ENCODE assay signal across 26 mouse cellular contexts in the genomic region with DNA sequence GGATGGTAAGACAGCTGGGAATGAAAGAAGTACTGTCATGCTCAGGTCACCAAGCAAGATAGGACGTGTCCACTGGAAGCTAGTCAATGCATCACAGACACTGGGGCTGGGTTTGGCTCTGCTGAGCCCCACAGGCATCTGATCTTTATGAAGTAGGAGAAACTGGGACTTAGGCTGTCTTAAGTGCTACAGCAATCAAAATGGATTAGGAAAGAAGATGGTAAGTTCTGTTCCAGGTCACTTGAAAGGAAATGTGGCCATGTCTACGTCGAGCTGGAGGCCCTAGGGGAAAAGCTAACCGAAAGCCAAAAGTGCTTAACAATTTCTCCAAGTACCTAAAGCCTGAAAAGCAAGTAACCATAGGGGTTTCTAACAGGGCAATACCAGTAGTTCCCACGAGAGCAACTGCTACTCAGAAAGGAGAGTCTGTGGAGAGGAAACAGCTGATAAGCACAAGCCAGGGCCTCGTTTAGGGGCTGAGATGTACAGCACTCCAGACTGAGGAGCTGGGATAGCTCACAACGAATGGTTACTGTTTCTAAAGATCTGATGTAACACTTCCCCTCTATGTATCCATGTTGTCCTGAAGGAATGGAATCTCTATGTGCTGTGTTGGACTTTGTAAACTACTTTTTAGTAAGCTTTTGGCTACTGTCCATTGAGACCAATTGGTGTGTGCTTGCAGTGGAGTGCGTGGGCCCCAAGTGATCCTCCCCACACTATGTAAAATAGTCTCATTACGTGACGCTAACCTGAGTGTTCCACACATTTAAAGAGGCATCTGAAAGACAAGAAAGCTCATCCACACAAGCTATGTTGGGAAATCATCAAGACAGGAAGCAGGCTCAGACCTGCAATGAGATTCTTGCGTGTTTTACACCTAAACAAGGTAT. TPM values are rescaled to one million over a fixed set of nuclear protein-coding genes. Genes with fewer than 3 reads are reported as not detected.
DNase-seq lines count a peak whose midpoint lies in the region; ATAC-seq and TF ChIP-seq lines count a peak whose summit lies in the region.
"Had no signal": no experiment of that assay in that cellular context is flagged by ENCODE, and none has a peak within 500 bp of the region (broad histone marks: within the 10 kb centered on the region; RNA-seq: fewer than 3 reads in every experiment).

No protein-coding gene starts in this region.

- no peaks in the 10 kb centered on the region for H3K79me2 ChIP-seq in MEL (ENCODE audit: control insufficient read depth, insufficient read depth, low read length, poor library complexity)

- no peak overlapping the region for H3K4me3 ChIP-seq in MEL (ENCODE audit: control insufficient read depth in 1 of 2, insufficient read depth in 1 of 2, low read depth in 2 of 2, low read length in 2 of 2)
- no peak overlapping the region for H3K4me3 ChIP-seq in liver, embryonic 16.5 days (ENCODE audit: low read depth, low read length)
- no peak overlapping the region for H3K4me3 ChIP-seq in forebrain, embryonic 16.5 days (replicated peaks; ENCODE audit: low read length)
- H3K4me3 ChIP-seq: hindbrain, embryonic 13.5 days; limb, embryonic 15.5 days; neural tube, embryonic 12.5 days had no signal

- no peak for TF ChIP-seq POLR2A in MEL (IDR thresholded peaks at IDR 0.05; ENCODE audit: control insufficient read depth in 1 of 2, insufficient read depth in 1 of 2, low read depth in 1 of 2, low read length in 2 of 2, poor library complexity in 1 of 2)

- no peak for TF ChIP-seq RAD21 in MEL (IDR thresholded peaks at IDR 0.05; ENCODE audit: low read depth, low read length)

- H3K9ac ChIP-seq in MEL (ENCODE audit: control insufficient read depth, low read depth, low read length, poor library complexity, severe bottlenecking): no peak overlapping the region
- H3K9ac ChIP-seq in liver, embryonic 16.5 days (ENCODE audit: low read depth, low read length): no peak overlapping the region
- H3K9ac ChIP-seq in forebrain, embryonic 16.5 days (replicated peaks; ENCODE audit: low read depth, low read length): no peak overlapping the region
- H3K9ac ChIP-seq: hindbrain, embryonic 13.5 days; limb, embryonic 15.5 days; neural tube, embryonic 12.5 days had no signal

- H3K9me3 ChIP-seq in MEL (replicated peaks; ENCODE audit: insufficient read depth, low read length): no peaks in the 10 kb centered on the region
- H3K9me3 ChIP-seq in liver, embryonic 16.5 days (replicated peaks; ENCODE audit: control insufficient read depth, low read length): no peaks in the 10 kb centered on the region
- no peaks in the 10 kb centered on the region for H3K9me3 ChIP-seq in forebrain, embryonic 16.5 days (ENCODE audit: control insufficient read depth, low read length)
- H3K9me3 ChIP-seq: G1E; hindbrain, embryonic 13.5 days; limb, embryonic 15.5 days; neural tube, embryonic 12.5 days had no signal

- WGBS in liver, embryonic 16.5 days (ENCODE audit: insufficient replicate concordance): 65% methylated on average over 11 of the region's 11 CpGs
- 95% methylated on average over 11 of the region's 11 CpGs for WGBS in forebrain, embryonic 16.5 days

- H3K4me2 ChIP-seq in liver, embryonic 16.5 days (ENCODE audit: low read depth, low read length): no peak overlapping the region
- no peak overlapping the region for H3K4me2 ChIP-seq in forebrain, embryonic 16.5 days (ENCODE audit: low read length)
- H3K4me2 ChIP-seq: hindbrain, embryonic 13.5 days; limb, embryonic 15.5 days; neural tube, embryonic 12.5 days had no signal

- H3K36me3 ChIP-seq in MEL (ENCODE audit: control insufficient read depth in 1 of 2, insufficient read depth in 2 of 2, low read length in 2 of 2): peaks cover 5 to 19% of the 10 kb centered on the region in 2 experiments
- H3K36me3 ChIP-seq in liver, embryonic 16.5 days (ENCODE audit: control insufficient read depth, insufficient read depth): peaks cover 15% of the 10 kb centered on the region
- peaks cover 17% of the 10 kb centered on the region for H3K36me3 ChIP-seq in forebrain, embryonic 16.5 days (ENCODE audit: control insufficient read depth, insufficient read depth)

- TF ChIP-seq CTCF in MEL (IDR thresholded peaks at IDR 0.05 in 2 of 3, conservative IDR thresholded peaks at IDR 0.05 in 1 of 3; ENCODE audit: control insufficient read depth in 1 of 3, insufficient read depth in 1 of 3, low read depth in 2 of 3, low read length in 3 of 3, poor library complexity in 1 of 3, severe bottlenecking in 1 of 3): no peak

- no peak overlapping the region for H3K27ac ChIP-seq in MEL (ENCODE audit: control insufficient read depth, low read depth, low read length)
- H3K27ac ChIP-seq in liver, embryonic 16.5 days (ENCODE audit: low read length): no peak overlapping the region
- H3K27ac ChIP-seq in forebrain, embryonic 16.5 days (ENCODE audit: low read length): no peak overlapping the region
- H3K27ac ChIP-seq: hindbrain, embryonic 13.5 days; limb, embryonic 15.5 days; neural tube, embryonic 12.5 days had no signal

- H3K27me3 ChIP-seq in MEL (ENCODE audit: control insufficient read depth in 1 of 2, insufficient read depth in 2 of 2, low read length in 2 of 2): no peaks in the 10 kb centered on the region
- H3K27me3 ChIP-seq in liver, embryonic 16.5 days (ENCODE audit: control insufficient read depth, insufficient read depth, low read depth, low read length): no peaks in the 10 kb centered on the region
- H3K27me3 ChIP-seq in forebrain, embryonic 16.5 days (replicated peaks; ENCODE audit: control insufficient read depth, insufficient read depth, low read length): no peaks in the 10 kb centered on the region
- H3K27me3 ChIP-seq: CH12.LX; hindbrain, embryonic 13.5 days; limb, embryonic 15.5 days; neural tube, embryonic 12.5 days had no signal

- DNase-seq in MEL (ENCODE audit: low read depth, low spot score) (peak; percentile 64), liver (peak; percentile 34)
- DNase-seq in brain, adult 2 months (ENCODE audit: low read depth, low spot score): peak; percentile 17
- DNase-seq in layer of hippocampus, adult 9-11 months: no peak
- DNase-seq in ovary, postnatal 10 days (ENCODE audit: low spot score): no peak
- DNase-seq: adrenal gland, postnatal 14 days; B cell, adult 2 months; cerebellum, adult 11-12 months; cerebellum, postnatal 14 days; heart, adult 18-20 months; heart, postnatal 36 days; kidney, adult 11 months; left cerebral cortex, postnatal 4 days; midbrain, embryonic 14.5 days; right cerebral cortex, adult 18-20 months; right cerebral cortex, postnatal 4 days; thymus, postnatal 25 days had no signal

- peaks cover 0 to 2% of the 10 kb centered on the region in 2 experiments; a peak in 1 of 4 replicates for H3K4me1 ChIP-seq in MEL (ENCODE audit: control insufficient read depth in 1 of 2, insufficient read depth in 2 of 2, low read length in 2 of 2)
- H3K4me1 ChIP-seq in liver, embryonic 16.5 days (ENCODE audit: control insufficient read depth, low read depth, low read length): no peaks in the 10 kb centered on the region; the same call in 1 of the 2 replicates
- H3K4me1 ChIP-seq in forebrain, embryonic 16.5 days (replicated peaks; ENCODE audit: control insufficient read depth, insufficient read depth, low read length): no peaks in the 10 kb centered on the region
- H3K4me1 ChIP-seq: hindbrain, embryonic 13.5 days; limb, embryonic 15.5 days; neural tube, embryonic 12.5 days had no signal

- peak; percentile 75 for ATAC-seq in liver, embryonic 16.5 days (ENCODE audit: low read depth)
- ATAC-seq in forebrain, embryonic 16.5 days: no peak
- ATAC-seq: activated CD4-positive, CD25-positive, alpha-beta regulatory T cell, adult 4 months; lung, postnatal 0 days had no signal

- peak; percentile 17 to 43; a peak in 2 of 4 replicates for TF ChIP-seq EP300 in MEL (IDR thresholded peaks at IDR 0.05; ENCODE audit: low read depth in 1 of 2, low read length in 2 of 2)

TF ChIP-seq in MEL, 35 proteins besides CTCF, POLR2A, EP300 and RAD21:
- peak; percentile 83 for TF ChIP-seq ETS1 (IDR thresholded peaks at IDR 0.05; ENCODE audit: low read depth, low read length)
- no peak for TF ChIP-seq MEF2A (IDR thresholded peaks at IDR 0.05; ENCODE audit: extremely low read depth, insufficient replicate concordance, low read depth, low read length, poor library complexity, severe bottlenecking)
TF ChIP-seq in MEL: peak in this region for 1.

RNA-seq across cellular contexts. Expression of gene Trmt11, which starts 44.6 kb away (rescaled TPM):
- total RNA-seq in MEL (2012; rRNA removed): 22.6 and 23.4 TPM in 2 replicates
- polyA plus RNA-seq in MEL (2012; ENCODE audit: insufficient read depth in 1 of 2, insufficient read length in 2 of 2, low read depth in 1 of 2, low replicate concordance in 2 of 2, missing spikeins in 1 of 2): 10 to 100 TPM in 1 of 2 experiments, not detected in 1; 15.8 TPM
- polyA plus RNA-seq in liver, embryonic 16.5 days (2015; fragmentation: Nextera tagmentation; extraction: Ambion mirVana): 10.5 and 12.7 TPM in 2 replicates
- polyA plus RNA-seq in forebrain, embryonic 16.5 days (2015; fragmentation: Nextera tagmentation; extraction: Ambion mirVana): 24.6 and 26.4 TPM in 2 replicates

Comparison
In these comparisons a context has a peak if more than half of its experiments do, and no peak if none do; other contexts are left out.
1. DNase-seq: peak in MEL (single experiment), brain, adult 2 months (single experiment) and liver (single experiment); none in layer of hippocampus, adult 9-11 months (single experiment) and ovary, postnatal 10 days (single experiment).